Mouse (Mus musculus) mature B cell (primary cell): ENCODE measurements around the gene Rpl39.

Experiments
- in situ Hi-C: fragments of 300-500 bp; cut with MboI; formaldehyde crosslinking; loops from 2 replicates; pipeline ENCODE4 v1.14.3; 2019

Gene Rpl39

DNA sequence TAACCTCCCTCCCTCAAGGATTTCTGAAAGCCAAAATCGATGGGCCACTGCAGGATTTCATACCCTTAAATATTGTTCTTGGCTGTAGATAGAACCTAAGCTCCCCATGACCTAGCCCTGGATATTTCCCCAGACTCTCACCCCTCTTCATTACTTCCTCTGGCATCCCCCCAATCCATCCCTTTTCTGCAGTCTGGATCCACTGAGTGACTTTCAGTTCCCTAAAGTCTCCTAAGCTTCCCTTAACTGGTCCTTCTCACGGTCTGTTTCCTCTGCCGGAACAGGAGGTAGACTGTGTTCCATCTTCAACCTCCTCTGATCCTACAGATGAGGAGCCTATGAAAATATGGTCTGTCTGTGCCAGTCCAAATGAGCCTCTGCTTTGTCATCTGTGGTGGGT lies 17.9 kb downstream of the Rpl39 start:
- in situ Hi-C loops = no loop called here

DNA sequence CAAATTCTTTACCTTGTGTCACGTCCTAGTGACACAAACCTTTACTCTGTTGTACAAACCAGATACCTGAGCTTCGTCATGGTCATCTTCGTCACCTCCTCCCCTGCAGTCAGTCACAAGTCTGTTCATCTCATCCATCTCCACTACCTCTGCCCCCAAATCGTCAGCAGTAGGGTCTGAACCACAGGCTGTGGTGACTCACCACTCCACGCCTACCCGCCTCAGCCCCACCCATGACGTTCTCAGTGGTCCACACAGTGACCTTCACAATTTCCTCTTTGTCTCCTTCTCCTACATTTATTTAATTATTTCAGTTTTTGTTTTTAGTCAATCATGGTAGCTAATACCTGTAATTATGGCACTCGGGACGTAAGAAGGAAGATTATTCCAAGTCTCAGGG lies 21.3 kb downstream of the Rpl39 start:
- in situ Hi-C loops = no loop called here

DNA sequence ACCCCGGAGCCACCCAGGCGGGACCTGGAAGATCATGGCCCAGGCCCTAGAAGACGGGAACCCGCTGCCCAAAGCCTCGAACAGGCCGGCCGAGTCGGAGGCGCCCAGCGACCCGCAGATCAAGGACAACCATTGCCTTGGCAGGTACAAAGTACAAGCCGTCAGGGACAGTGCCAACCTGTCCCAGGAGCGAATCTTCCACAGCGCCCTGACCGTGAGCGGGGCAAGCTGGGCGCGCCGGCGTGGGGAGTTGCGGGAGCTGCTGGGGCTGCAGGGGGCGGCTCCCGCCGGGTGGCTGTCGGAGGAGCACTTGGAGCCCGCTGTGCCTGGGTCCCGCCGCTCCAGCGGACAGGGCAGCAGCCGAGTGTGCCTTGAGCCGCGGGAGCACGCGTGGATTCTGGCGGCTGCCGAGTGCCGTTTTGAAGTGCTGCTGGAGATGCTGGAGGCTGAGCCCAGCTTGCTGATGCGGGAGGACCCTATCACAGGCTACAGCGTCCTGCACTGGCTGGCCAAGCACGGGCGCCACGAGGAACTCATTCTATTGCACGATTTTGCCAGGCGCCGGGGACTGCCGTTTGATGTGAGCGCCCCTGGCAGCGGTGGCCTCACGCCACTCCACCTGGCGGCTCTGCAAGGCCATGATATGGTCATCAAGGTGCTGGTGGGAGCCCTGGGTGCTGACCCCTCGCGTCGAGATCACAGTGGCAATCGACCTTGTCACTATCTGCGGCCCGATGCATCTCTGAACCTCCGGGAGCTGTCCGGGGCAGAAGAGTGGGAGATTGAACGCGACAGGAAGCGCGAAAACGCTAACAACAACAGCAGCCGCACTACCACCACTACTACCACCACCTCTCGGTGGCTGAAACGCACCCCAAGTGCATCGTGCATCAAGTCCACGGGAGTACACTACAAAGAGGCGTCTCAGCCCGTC lies 36.0 kb downstream of the Rpl39 start:
- in situ Hi-C loops = no loop called here

DNA sequence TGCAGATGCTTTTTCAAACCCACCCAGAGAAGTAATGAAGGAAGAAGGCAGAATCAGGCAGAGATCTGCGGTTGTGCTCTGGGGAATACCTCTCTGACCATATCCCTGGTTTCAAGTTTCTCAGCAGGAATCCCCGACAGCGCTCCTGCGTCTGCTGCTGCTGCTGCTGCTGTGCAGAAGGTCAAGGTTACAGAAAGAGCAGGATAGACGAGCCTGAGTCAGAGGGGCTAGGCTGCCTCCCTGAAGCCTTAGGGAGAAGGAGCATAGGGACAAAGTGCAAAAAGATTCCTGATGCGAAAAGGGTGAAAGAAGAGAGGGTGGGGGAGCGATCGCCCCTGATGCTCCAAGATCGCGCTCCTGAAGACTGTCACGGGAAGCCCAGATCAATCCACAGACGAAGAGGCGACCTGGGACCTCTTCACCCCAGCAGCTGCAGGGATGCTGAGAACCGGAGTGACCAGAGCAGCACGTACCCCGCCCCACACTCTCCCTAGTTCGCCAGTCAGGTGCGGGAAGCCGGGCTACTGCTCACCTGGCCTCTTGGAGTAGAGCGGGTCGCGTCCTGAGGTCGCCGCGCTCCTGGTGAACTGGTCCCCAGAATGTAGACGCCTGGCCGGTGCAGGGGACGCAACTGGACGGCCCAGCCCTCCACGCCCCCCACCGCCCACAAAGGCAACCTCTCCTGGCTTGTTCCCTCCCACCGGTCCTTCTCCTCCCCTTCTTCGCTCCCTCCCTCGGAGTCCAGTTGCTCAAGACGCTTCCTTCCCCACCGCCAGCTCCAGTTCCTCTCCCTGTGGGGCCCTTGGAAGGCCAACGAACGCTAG lies 36.9 kb downstream of the Rpl39 start, which contains the start of gene Sowahd:
Gene Sowahd (plus strand): TSS at position 780 of the 824 bp plus-strand sequence.
- in situ Hi-C loops = no loop called here

DNA sequence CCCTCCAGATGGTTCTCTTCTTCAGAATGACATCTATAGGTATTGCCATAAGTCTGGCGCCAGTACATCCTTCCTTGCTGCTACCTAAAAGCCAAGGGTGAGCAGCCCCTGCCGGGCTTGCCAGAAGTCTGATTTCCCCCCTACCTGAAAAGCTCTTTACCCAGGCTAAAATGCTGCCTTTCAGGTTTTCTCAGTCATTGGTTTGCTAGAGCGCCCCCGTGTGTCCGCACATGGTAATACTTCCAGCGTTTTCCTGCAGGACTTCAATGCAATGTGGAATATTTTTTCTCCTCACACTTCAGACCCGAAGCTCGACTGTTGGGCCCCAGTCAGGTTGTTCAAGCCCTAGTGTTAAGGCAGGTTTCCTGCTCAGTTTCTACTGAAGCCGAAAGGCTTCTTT lies 42.5 kb downstream of the Rpl39 start:
- in situ Hi-C loops = no loop called here
